Comparison of ENCODE assay signal across 15 mouse cellular contexts in the genomic region with DNA sequence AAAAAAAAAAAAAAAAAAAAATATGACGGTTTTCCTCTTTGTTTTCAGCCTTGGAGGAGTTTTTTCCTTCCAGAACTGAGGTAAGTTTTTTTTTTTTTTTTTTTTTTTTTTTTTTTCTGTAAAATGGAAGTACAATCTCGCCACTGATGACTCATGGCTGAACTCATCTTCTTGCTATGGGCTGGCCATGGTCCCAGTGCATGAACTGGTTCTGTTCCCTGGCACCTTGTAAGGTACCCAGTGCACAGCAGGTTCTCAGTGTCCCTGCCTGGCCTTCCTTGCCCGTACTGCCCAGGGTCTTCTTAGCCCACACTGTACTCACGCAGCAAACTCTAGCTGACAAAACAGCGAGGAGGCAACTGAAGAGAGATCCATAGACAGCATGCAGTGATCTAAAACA.
DNase-seq lines count a peak whose midpoint lies in the region; ATAC-seq and TF ChIP-seq lines count a peak whose summit lies in the region.
"Had no signal": no experiment of that assay in that cellular context is flagged by ENCODE, and none has a peak within 500 bp of the region (broad histone marks: within the 10 kb centered on the region; RNA-seq: fewer than 3 reads in every experiment).

No protein-coding gene starts in this region.

- no peaks in the 10 kb centered on the region for H3K27me3 ChIP-seq in C2C12 (ENCODE audit: control insufficient read depth, insufficient read depth, insufficient read length)
- no peaks in the 10 kb centered on the region for H3K27me3 ChIP-seq in MEL (ENCODE audit: control insufficient read depth in 1 of 2, insufficient read depth in 2 of 2, low read length in 2 of 2)
- no peaks in the 10 kb centered on the region for H3K27me3 ChIP-seq in myocyte (ENCODE audit: control insufficient read depth, insufficient read depth, insufficient read length)
- no peaks in the 10 kb centered on the region for H3K27me3 ChIP-seq in hindbrain, embryonic 16.5 days (replicated peaks; ENCODE audit: control insufficient read depth, insufficient read depth, low read length)
- H3K27me3 ChIP-seq: forebrain, embryonic 13.5 days; midbrain, embryonic 13.5 days; neural tube, embryonic 12.5 days had no signal

- no peaks in the 10 kb centered on the region for H3K9me3 ChIP-seq in MEL (replicated peaks; ENCODE audit: insufficient read depth, low read length)
- H3K9me3 ChIP-seq in hindbrain, embryonic 16.5 days (ENCODE audit: control insufficient read depth, low read length) = no peaks in the 10 kb centered on the region
- H3K9me3 ChIP-seq: embryonic facial prominence, embryonic 10.5 days; forebrain, embryonic 13.5 days; midbrain, embryonic 13.5 days; neural tube, embryonic 12.5 days had no signal

- peak in 1 of 2 experiments; percentile 24; a peak in 1 of 4 replicates for TF ChIP-seq EP300 in MEL (IDR thresholded peaks at IDR 0.05; ENCODE audit: low read depth in 1 of 2, low read length in 2 of 2)

- H3K27ac ChIP-seq in MEL (ENCODE audit: control insufficient read depth, low read depth, low read length) = peak overlapping the region; percentile 51
- no peak overlapping the region for H3K27ac ChIP-seq in hindbrain, embryonic 16.5 days (ENCODE audit: low read depth, low read length)
- H3K27ac ChIP-seq: embryonic facial prominence, embryonic 10.5 days; forebrain, embryonic 13.5 days; midbrain, embryonic 13.5 days; neural tube, embryonic 12.5 days had no signal

- DNase-seq in MEL (ENCODE audit: low read depth, low spot score) = peak; percentile 61
- peak; percentile 43 for DNase-seq in brain, adult 2 months (ENCODE audit: low read depth, low spot score)
- no peak for DNase-seq in thymus, postnatal 14 days
- DNase-seq in heart, postnatal 4 days = no peak
- DNase-seq: gastrocnemius, postnatal 10 days; liver; lung, postnatal 14 days had no signal

- H3ac ChIP-seq in C2C12 (ENCODE audit: control insufficient read depth, insufficient read length, low read depth) = no peak overlapping the region
- H3ac ChIP-seq in myocyte (ENCODE audit: control insufficient read depth, insufficient read length) = no peak overlapping the region

- ATAC-seq in hindbrain, embryonic 16.5 days = no peak
- ATAC-seq: forebrain, embryonic 13.5 days; midbrain, embryonic 13.5 days had no signal

- TF ChIP-seq CTCF in C2C12 (IDR thresholded peaks at IDR 0.05; ENCODE audit: control insufficient read depth, insufficient read depth, insufficient read length) (no peak), MEL (IDR thresholded peaks at IDR 0.05 in 2 of 3, conservative IDR thresholded peaks at IDR 0.05 in 1 of 3; ENCODE audit: control insufficient read depth in 1 of 3, insufficient read depth in 1 of 3, low read depth in 2 of 3, low read length in 3 of 3, poor library complexity in 1 of 3, severe bottlenecking in 1 of 3) (no peak)

- H3K9ac ChIP-seq in MEL (ENCODE audit: control insufficient read depth, low read depth, low read length, poor library complexity, severe bottlenecking) = 0 out of 2 replicates have a peak overlapping the region, but pooled peaks have one; percentile 0
- H3K9ac ChIP-seq in hindbrain, embryonic 16.5 days (ENCODE audit: low read depth, low read length) = no peak overlapping the region
- H3K9ac ChIP-seq: forebrain, embryonic 13.5 days; midbrain, embryonic 13.5 days; neural tube, embryonic 12.5 days had no signal

- peaks cover 12 to 39% of the 10 kb centered on the region in 2 experiments for H3K4me1 ChIP-seq in MEL (ENCODE audit: control insufficient read depth in 1 of 2, insufficient read depth in 2 of 2, low read length in 2 of 2)
- no peaks in the 10 kb centered on the region for H3K4me1 ChIP-seq in hindbrain, embryonic 16.5 days (ENCODE audit: control insufficient read depth, insufficient read depth, low read depth, low read length)
- H3K4me1 ChIP-seq: embryonic facial prominence, embryonic 10.5 days; midbrain, embryonic 13.5 days; neural tube, embryonic 12.5 days had no signal

- H3K79me2 ChIP-seq in C2C12 (ENCODE audit: control insufficient read depth, insufficient read depth) (no peaks in the 10 kb centered on the region), MEL (ENCODE audit: control insufficient read depth, insufficient read depth, low read length, poor library complexity) (no peaks in the 10 kb centered on the region), myocyte (ENCODE audit: control insufficient read depth, insufficient read depth) (no peaks in the 10 kb centered on the region)

- WGBS in hindbrain, embryonic 16.5 days = 88% methylated on average over 5 of the region's 5 CpGs

- TF ChIP-seq RAD21 in MEL (IDR thresholded peaks at IDR 0.05; ENCODE audit: low read depth, low read length) = no peak

- no peaks in the 10 kb centered on the region for H3K79me3 ChIP-seq in C2C12 (ENCODE audit: low read depth)

- peak overlapping the region; percentile 61 for H3K4me2 ChIP-seq in myocyte (ENCODE audit: low read depth)
- no peak overlapping the region for H3K4me2 ChIP-seq in hindbrain, embryonic 16.5 days (ENCODE audit: low read length)
- H3K4me2 ChIP-seq: forebrain, embryonic 13.5 days; midbrain, embryonic 13.5 days; neural tube, embryonic 12.5 days had no signal

- TF ChIP-seq POLR2A in MEL (IDR thresholded peaks at IDR 0.05; ENCODE audit: control insufficient read depth in 1 of 2, insufficient read depth in 1 of 2, low read depth in 1 of 2, low read length in 2 of 2, poor library complexity in 1 of 2) (no peak), myocyte (IDR thresholded peaks at IDR 0.05; ENCODE audit: insufficient read length, low read depth) (no peak)

- H3K4me3 ChIP-seq in C2C12 (ENCODE audit: insufficient read depth, poor library complexity, severe bottlenecking) (no peak overlapping the region), MEL (ENCODE audit: control insufficient read depth in 1 of 2, insufficient read depth in 1 of 2, low read depth in 2 of 2, low read length in 2 of 2) (no peak overlapping the region), myocyte (no peak overlapping the region)
- H3K4me3 ChIP-seq in hindbrain, embryonic 16.5 days (ENCODE audit: low read length) = no peak overlapping the region
- H3K4me3 ChIP-seq: embryonic facial prominence, embryonic 10.5 days; forebrain, embryonic 13.5 days; midbrain, embryonic 13.5 days; neural tube, embryonic 12.5 days had no signal

- H3K36me3 ChIP-seq in C2C12 (ENCODE audit: control insufficient read depth, insufficient read depth) = no peaks in the 10 kb centered on the region
- peaks cover 0 to 44% of the 10 kb centered on the region in 2 experiments; a peak in 2 of 4 replicates for H3K36me3 ChIP-seq in MEL (ENCODE audit: control insufficient read depth in 1 of 2, insufficient read depth in 2 of 2, low read length in 2 of 2)
- H3K36me3 ChIP-seq in myocyte (ENCODE audit: control insufficient read depth, insufficient read depth) = no peaks in the 10 kb centered on the region
- H3K36me3 ChIP-seq in hindbrain, embryonic 16.5 days (ENCODE audit: control insufficient read depth, insufficient read depth, low read length) = no peaks in the 10 kb centered on the region
- H3K36me3 ChIP-seq: embryonic facial prominence, embryonic 10.5 days; G1E; midbrain, embryonic 13.5 days; neural tube, embryonic 12.5 days had no signal

TF ChIP-seq in C2C12, 6 proteins besides CTCF, POLR2A, EP300 and RAD21:
- no peak for TF ChIP-seq MYOG (IDR thresholded peaks at IDR 0.05; ENCODE audit: control insufficient read depth, extremely low read depth, insufficient read length)
- no peak for TF ChIP-seq MAX (IDR thresholded peaks at IDR 0.05)
- TF ChIP-seq USF1 (IDR thresholded peaks at IDR 0.05; ENCODE audit: low read depth) = no peak
- no peak for TF ChIP-seq CEBPB (IDR thresholded peaks at IDR 0.05; ENCODE audit: low read depth)
- TF ChIP-seq MYOD1 (IDR thresholded peaks at IDR 0.05; ENCODE audit: control insufficient read depth, insufficient read length, low read depth) = no peak
- peak; percentile 18 for TF ChIP-seq FOSL1 (IDR thresholded peaks at IDR 0.05; ENCODE audit: insufficient read depth, low read length, poor library complexity, severe bottlenecking)

TF ChIP-seq in MEL, 35 proteins besides CTCF, POLR2A, EP300 and RAD21:
- TF ChIP-seq JUND (IDR thresholded peaks at IDR 0.05; ENCODE audit: low read depth, low read length) = peak; percentile 72; the same call in 1 of the 2 replicates
- TF ChIP-seq USF1 (IDR thresholded peaks at IDR 0.05; ENCODE audit: low read depth, low read length) = no peak
- no peak for TF ChIP-seq MAX (IDR thresholded peaks at IDR 0.05; ENCODE audit: low read length)
- TF ChIP-seq SIN3A (IDR thresholded peaks at IDR 0.05; ENCODE audit: low read length) = no peak
- peak; percentile 92 for TF ChIP-seq ZNF384 (IDR thresholded peaks at IDR 0.05; ENCODE audit: low read depth, low read length)

TF ChIP-seq in myocyte, 11 proteins besides CTCF, POLR2A, EP300 and RAD21:
- TF ChIP-seq MAX (IDR thresholded peaks at IDR 0.05; ENCODE audit: low read depth) (no peak), REST (IDR thresholded peaks at IDR 0.05; ENCODE audit: insufficient read depth, insufficient read length) (no peak), SRF (IDR thresholded peaks at IDR 0.05; ENCODE audit: control insufficient read depth, insufficient read length, low read depth) (no peak), TCF3 (IDR thresholded peaks at IDR 0.05; ENCODE audit: insufficient read length, low read depth) (no peak), MYOG (IDR thresholded peaks at IDR 0.05; ENCODE audit: control insufficient read depth in 1 of 3, insufficient read depth in 1 of 3, insufficient read length in 2 of 3, low read depth in 2 of 3) (no peak), E2F4 (IDR thresholded peaks at IDR 0.05; ENCODE audit: insufficient read depth) (no peak), TCF12 (IDR thresholded peaks at IDR 0.05; ENCODE audit: insufficient read depth, poor library complexity, severe bottlenecking) (no peak), MYOD1 (IDR thresholded peaks at IDR 0.05; ENCODE audit: control insufficient read depth in 1 of 3, insufficient read length in 2 of 3, low read depth in 2 of 3) (no peak), POLR2AphosphoS2 (IDR thresholded peaks at IDR 0.05; ENCODE audit: insufficient read length, low read depth) (no peak), USF1 (IDR thresholded peaks at IDR 0.05; ENCODE audit: low read depth) (no peak), CEBPB (IDR thresholded peaks at IDR 0.05; ENCODE audit: insufficient read depth, poor library complexity, severe bottlenecking) (no peak)

Comparison
In these comparisons a context has a peak if more than half of its experiments do, and no peak if none do; other contexts are left out.
1. DNase-seq: peak in MEL (single experiment) and brain, adult 2 months (single experiment); none in thymus, postnatal 14 days (single experiment) and heart, postnatal 4 days (single experiment).